8 mouse cellular contexts compared by ENCODE assay signal in the genomic region with DNA sequence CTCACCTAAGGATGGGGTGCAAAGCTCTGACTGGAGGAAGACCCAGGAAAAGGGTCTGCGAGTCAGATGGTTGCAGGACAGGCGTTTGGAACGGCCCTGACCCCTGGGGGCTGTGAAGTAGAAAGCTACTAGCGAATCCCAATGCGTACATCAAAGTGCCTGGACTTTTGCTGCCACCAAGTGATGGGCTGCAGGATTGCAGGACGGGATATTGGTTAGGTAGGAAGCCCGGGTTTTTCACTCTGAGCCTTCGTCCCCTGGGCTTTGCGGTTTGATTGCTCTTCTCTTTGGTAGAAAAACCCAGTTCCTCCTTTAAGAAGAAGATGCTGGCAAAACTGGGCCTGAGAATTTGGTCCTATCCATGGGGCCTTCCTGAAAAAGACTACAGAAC. TPM values are rescaled to one million over a fixed set of nuclear protein-coding genes. Genes with fewer than 3 reads are reported as not detected.
DNase-seq lines count a peak whose midpoint lies in the region; ATAC-seq and TF ChIP-seq lines count a peak whose summit lies in the region.

No protein-coding gene starts in this region.

- no peaks in the 10 kb centered on the region for H3K27me3 ChIP-seq in embryonic facial prominence, embryonic 14.5 days (replicated peaks; ENCODE audit: control insufficient read depth, insufficient read depth, low read length)
- no peaks in the 10 kb centered on the region for H3K27me3 ChIP-seq in limb, embryonic 12.5 days
- no peaks in the 10 kb centered on the region for H3K27me3 ChIP-seq in midbrain, embryonic 14.5 days (ENCODE audit: control insufficient read depth, insufficient read depth, low read length)

- TF ChIP-seq CTCF in bone marrow, adult 2 months (IDR thresholded peaks at IDR 0.05; ENCODE audit: control insufficient read depth, insufficient read depth, low read length): peak; percentile 98

- H3K9ac ChIP-seq in embryonic facial prominence, embryonic 14.5 days (ENCODE audit: low read depth, low read length): peak overlapping the region; percentile 86
- peak overlapping the region; percentile 82 for H3K9ac ChIP-seq in limb, embryonic 12.5 days (replicated peaks)
- peak overlapping the region; percentile 90 for H3K9ac ChIP-seq in midbrain, embryonic 14.5 days (replicated peaks; ENCODE audit: low read length)

- DNase-seq in A20 (ENCODE audit: low read depth, low spot score): peak; percentile 94
- peak; percentile 98 for DNase-seq in embryonic facial prominence, embryonic 14.5 days (ENCODE audit: low spot score)
- peak; percentile 96 for DNase-seq in heart, adult 8-10 months (ENCODE audit: low spot score)
- DNase-seq in kidney, adult 8-10 months: peak; percentile 92 to 98
- peak; percentile 97 for DNase-seq in midbrain, embryonic 14.5 days
- peak; percentile 78 for DNase-seq in spleen, adult 12 weeks (ENCODE audit: low spot score)

- 0 out of 2 replicates have a peak, but pooled peaks cover 5% of the 10 kb centered on the region for H3K36me3 ChIP-seq in embryonic facial prominence, embryonic 14.5 days (ENCODE audit: control insufficient read depth, insufficient read depth, low read length)
- peaks cover 19% of the 10 kb centered on the region for H3K36me3 ChIP-seq in limb, embryonic 12.5 days
- peaks cover 5% of the 10 kb centered on the region; the same call in 1 of the 2 replicates for H3K36me3 ChIP-seq in midbrain, embryonic 14.5 days (ENCODE audit: control insufficient read depth, insufficient read depth, low read length)

- H3K4me1 ChIP-seq in bone marrow, adult 2 months (ENCODE audit: control insufficient read depth, insufficient read depth, low read length): no peaks in the 10 kb centered on the region; the same call in 1 of the 2 replicates
- peaks cover 19% of the 10 kb centered on the region; the same call in 1 of the 2 replicates for H3K4me1 ChIP-seq in embryonic facial prominence, embryonic 14.5 days (ENCODE audit: control insufficient read depth, insufficient read depth, low read length)
- H3K4me1 ChIP-seq in limb, embryonic 12.5 days (replicated peaks): peaks cover 44% of the 10 kb centered on the region
- peaks cover 20% of the 10 kb centered on the region for H3K4me1 ChIP-seq in midbrain, embryonic 14.5 days (ENCODE audit: control insufficient read depth, insufficient read depth, low read length)

- H3K9me3 ChIP-seq in embryonic facial prominence, embryonic 14.5 days (ENCODE audit: control insufficient read depth, low read length): no peaks in the 10 kb centered on the region
- no peaks in the 10 kb centered on the region for H3K9me3 ChIP-seq in limb, embryonic 12.5 days
- no peaks in the 10 kb centered on the region for H3K9me3 ChIP-seq in midbrain, embryonic 14.5 days (ENCODE audit: control insufficient read depth, low read length)

- TF ChIP-seq POLR2A in bone marrow, adult 2 months (IDR thresholded peaks at IDR 0.05; ENCODE audit: borderline replicate concordance, control insufficient read depth, low read depth, low read length): no peak

- H3K27ac ChIP-seq in bone marrow, adult 2 months (ENCODE audit: control insufficient read depth, insufficient read depth, low read depth, low read length, poor library complexity): peak overlapping the region; percentile 95
- peak overlapping the region; percentile 99 for H3K27ac ChIP-seq in embryonic facial prominence, embryonic 14.5 days (replicated peaks; ENCODE audit: low read depth, low read length)
- H3K27ac ChIP-seq in limb, embryonic 12.5 days: peak overlapping the region; percentile 97
- H3K27ac ChIP-seq in midbrain, embryonic 14.5 days (replicated peaks; ENCODE audit: low read depth, low read length): peak overlapping the region; percentile 99

- ATAC-seq in embryonic facial prominence, embryonic 14.5 days (ENCODE audit: low read depth): peak; percentile 75
- peak; percentile 69 for ATAC-seq in limb, embryonic 12.5 days (ENCODE audit: insufficient number of reproducible peaks, insufficient read depth, low FRiP score, low TSS enrichment, low read depth)
- peak; percentile 71 for ATAC-seq in midbrain, embryonic 14.5 days (ENCODE audit: low FRiP score, low TSS enrichment)

- H3K4me3 ChIP-seq in bone marrow, adult 2 months (replicated peaks; ENCODE audit: control insufficient read depth, low read depth, low read length): peak overlapping the region; percentile 83
- H3K4me3 ChIP-seq in embryonic facial prominence, embryonic 14.5 days (ENCODE audit: low read depth, low read length): peak overlapping the region; percentile 65
- peak overlapping the region; percentile 61 for H3K4me3 ChIP-seq in limb, embryonic 12.5 days (replicated peaks)
- H3K4me3 ChIP-seq in midbrain, embryonic 14.5 days (replicated peaks; ENCODE audit: low read depth, low read length): peak overlapping the region; percentile 63

- WGBS in bone marrow, adult 2 months: 0% methylated on average over 9 of the region's 9 CpGs
- WGBS in embryonic facial prominence, embryonic 14.5 days: 1% methylated on average over 9 of the region's 9 CpGs
- WGBS in limb, embryonic 12.5 days: under 1% methylated on average over 9 of the region's 9 CpGs
- 0% methylated on average over 9 of the region's 9 CpGs for WGBS in midbrain, embryonic 14.5 days

- H3K4me2 ChIP-seq in embryonic facial prominence, embryonic 14.5 days (ENCODE audit: low read depth, low read length): peak overlapping the region; percentile 94
- H3K4me2 ChIP-seq in limb, embryonic 12.5 days: peak overlapping the region; percentile 93
- H3K4me2 ChIP-seq in midbrain, embryonic 14.5 days (ENCODE audit: low read length): peak overlapping the region; percentile 95

RNA-seq across cellular contexts. Expression of gene Faap20, which starts 0.3 kb away (rescaled TPM):
- 19.3 and 29.3 TPM in 2 replicates for polyA plus RNA-seq in bone marrow, adult 2 months (2011; ENCODE audit: insufficient read depth, insufficient read length, low replicate concordance, missing spikeins)
- 66.1 and 68.5 TPM in 2 replicates for polyA plus RNA-seq in embryonic facial prominence, embryonic 14.5 days (2014; fragmentation: Nextera tagmentation; extraction: Ambion mirVana)
- 10 to 100 TPM; 12.4 to 17.8 (median 15.9) TPM for total RNA-seq in heart, adult 8-10 months (2022)
- 96.0 and 99.2 TPM in 2 replicates for polyA plus RNA-seq in limb, embryonic 12.5 days (2016; fragmentation: Nextera tagmentation; extraction: Ambion mirVana)
- 74.1 and 85.6 TPM in 2 replicates for polyA plus RNA-seq in midbrain, embryonic 14.5 days (2014; fragmentation: Nextera tagmentation; extraction: Ambion mirVana)

RNA-seq across cellular contexts. Expression of gene Ski, which starts 26.9 kb away (rescaled TPM):
- polyA plus RNA-seq in bone marrow, adult 2 months (2011; ENCODE audit: insufficient read depth, insufficient read length, low replicate concordance, missing spikeins): 7.0 and 10.4 TPM in 2 replicates
- 34.1 and 34.9 TPM in 2 replicates for polyA plus RNA-seq in embryonic facial prominence, embryonic 14.5 days (2014; fragmentation: Nextera tagmentation; extraction: Ambion mirVana)
- 10 to 100 TPM; 44.5 to 53.3 (median 49.0) TPM for total RNA-seq in heart, adult 8-10 months (2022)
- 18.4 and 18.8 TPM in 2 replicates for polyA plus RNA-seq in limb, embryonic 12.5 days (2016; fragmentation: Nextera tagmentation; extraction: Ambion mirVana)
- 14.3 and 15.4 TPM in 2 replicates for polyA plus RNA-seq in midbrain, embryonic 14.5 days (2014; fragmentation: Nextera tagmentation; extraction: Ambion mirVana)

Comparison
In these comparisons a context has a peak if more than half of its experiments do, and no peak if none do; other contexts are left out.
1. Peak in every context shown above with its lines: DNase-seq, ATAC-seq, H3K4me3 ChIP-seq and H3K27ac ChIP-seq.